Mouse (Mus musculus) neutrophil, adult 5-6 weeks (primary cell): ENCODE data around the gene Kcnh4. TPM values are rescaled to one million over a fixed set of nuclear protein-coding genes. Genes with fewer than 3 reads are reported as not detected.

Experiments used
- ATAC-seq: fragments of 151-379, 151-347 bp; 2 replicates; pipeline ENCODE4 v1.8.0; 2017; ENCODE audit warnings: mild to moderate bottlenecking, moderate TSS enrichment; ENCODE audit not compliant: insufficient number of reproducible peaks, poor library complexity, low FRiP score, severe bottlenecking; ENCODE audit errors: extremely low read depth
- total RNA-seq: library from RNA; stranded (forward); fragments of 200-1000 nt; gene quantifications from 2 replicates; pipeline ENCODE4 v1.2.3, GENCODE M21; 2017

Kcnh4 gene
- total RNA-seq, 1 experiment from 2014 or later = 0.23 TPM

DNA sequence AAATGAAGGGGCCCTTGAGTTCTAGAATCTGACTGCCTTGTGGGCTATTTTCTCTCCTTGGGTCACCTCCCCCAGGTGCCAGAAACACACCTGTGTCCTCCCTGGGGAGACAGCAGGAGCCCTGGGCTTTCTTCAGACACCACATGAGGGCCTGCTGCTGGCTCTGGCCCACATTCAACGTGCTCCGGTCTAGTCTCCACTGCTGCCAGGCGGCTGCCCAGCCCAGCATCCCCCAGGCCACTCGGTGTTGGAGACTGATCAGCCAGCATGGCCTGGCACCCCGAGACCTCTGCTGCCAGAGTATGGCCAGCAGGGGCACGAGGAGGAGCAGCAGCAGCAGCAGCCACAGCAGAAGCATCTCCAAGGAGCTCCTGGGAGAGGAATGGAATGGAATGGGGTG is 10.2 kb upstream of the Kcnh4 start:
- ATAC-seq = no peak

DNA sequence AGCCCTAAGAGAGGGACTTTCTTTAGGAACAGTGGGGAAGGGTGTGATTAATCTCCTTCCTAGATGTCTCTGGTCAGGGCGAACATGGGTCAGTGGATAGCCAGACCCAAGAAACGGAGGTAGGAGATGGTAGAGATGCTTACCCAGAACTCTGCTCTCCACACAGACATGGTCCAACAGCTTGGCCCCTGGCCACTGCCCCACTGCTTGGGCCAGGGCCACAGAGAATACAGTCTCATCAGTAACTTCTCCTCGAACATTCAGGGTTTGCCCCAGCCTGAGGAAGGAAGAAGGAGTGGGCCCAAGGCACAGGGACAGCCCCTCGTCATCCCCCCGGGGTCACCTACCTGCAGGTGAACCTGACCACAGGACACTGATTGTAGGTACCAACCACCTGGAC is 8.1 kb upstream of the Kcnh4 start:
- no peak for ATAC-seq

DNA sequence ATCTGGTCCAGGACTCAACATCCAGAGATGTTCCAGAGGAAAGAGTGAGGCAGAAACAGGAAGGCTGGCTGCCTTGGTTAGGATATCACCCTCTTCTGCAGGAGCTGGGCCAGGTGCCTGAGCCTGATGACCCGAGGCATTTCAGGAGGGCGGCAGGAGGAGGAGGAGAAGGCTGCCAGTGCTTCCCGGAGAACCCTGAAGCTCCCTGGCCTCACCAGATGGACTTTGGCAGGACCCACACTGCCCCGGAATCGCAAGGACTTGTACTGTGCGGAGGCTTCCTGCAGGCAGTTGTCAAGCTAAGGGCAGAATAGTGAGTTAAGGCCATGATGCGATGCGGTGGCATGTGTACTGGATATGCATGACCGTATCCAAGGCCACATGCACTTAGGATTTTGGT is 7.0 kb upstream of the Kcnh4 start:
- no peak for ATAC-seq

DNA sequence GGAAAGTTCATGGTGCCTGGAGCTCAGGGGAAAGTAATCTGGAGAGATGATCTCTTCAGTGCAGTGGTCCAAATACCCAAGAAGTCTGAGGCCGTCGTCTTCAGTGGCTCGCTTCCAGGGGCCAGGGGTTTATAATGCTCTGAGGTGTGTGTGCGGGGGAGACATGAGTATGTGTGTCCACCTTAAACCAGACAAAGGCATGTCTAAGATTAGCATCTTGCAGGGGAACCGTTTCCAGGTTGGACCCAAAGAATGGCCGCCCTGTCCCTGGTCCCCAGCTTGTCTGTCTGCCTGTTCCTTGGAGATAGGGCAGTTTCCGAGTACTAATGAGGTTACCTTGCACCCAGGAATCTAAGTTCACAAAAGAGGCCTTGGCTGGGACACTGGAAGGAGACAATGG is 3.1 kb upstream of the Kcnh4 start, which contains the start of gene Hcrt:
TSS of gene Hcrt (minus strand) at position 101 of the 400 bp plus-strand sequence.
- no peak for ATAC-seq

DNA sequence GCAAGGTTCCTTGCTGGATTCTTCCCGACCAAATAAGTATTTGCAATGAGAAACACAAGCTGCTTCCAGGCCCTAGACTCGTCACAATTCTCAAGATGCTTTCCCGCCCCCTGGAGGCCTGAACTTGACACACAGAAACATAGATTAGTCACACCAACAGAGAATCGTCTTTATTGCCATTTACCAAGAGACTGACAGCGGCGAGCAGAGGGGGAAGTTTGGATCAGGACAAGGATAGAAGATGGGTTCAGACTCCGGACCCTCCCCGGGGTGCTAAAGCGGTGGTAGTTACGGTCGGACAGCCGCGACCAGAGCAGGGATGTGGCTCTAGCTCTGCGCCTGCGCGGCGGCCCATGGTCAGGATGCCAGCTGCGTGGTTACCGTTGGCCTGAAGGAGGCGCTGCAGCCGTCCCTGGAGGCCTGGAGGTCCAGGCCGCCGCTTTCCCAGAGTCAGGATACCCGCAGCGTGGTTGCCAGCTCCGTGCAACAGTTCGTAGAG is 1.9 kb upstream of the Kcnh4 start:
- ATAC-seq = peak; percentile 44

DNA sequence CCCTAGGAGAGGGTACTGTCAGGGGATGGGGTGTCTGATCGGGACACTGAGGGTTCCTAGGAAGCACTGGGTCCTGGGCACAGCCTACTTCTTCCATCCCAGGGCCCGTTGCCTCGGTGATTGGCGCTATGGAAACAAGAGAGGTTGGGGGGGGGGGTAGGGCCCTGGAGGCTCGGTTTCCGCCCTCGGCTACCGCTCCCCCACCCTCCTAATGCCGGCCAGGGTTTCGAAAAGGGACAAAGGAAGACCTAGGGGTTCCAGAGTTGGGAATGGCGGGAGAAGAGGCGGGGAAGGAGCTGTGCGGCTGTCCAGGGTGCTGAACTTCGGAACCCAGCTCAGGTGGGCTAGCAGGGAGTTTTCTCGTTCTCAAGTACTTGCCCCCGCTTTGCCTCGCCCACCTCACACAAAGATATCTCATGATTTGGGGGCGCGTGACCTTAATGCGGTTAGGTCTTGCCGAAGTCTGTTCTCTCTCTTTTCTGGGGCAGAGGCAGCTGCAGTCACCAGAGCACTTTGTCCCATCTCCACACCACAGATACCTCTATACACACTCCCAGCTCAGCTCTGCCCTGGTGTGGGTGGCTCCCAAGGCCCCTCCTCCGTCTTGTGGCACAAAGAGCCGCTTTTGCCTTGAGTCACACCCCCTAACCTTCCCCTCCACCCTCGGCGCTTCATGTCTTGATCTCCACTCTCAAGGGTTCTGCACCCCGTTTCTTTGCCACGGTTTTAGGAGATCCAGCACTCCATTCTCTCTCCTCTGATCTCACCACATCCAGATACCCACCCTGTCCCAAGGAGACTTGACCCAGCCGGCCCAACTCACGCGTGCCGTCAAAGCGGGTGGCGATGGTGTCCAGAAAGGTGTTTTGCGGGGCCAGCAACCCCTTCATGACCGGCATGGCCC is 783 bp downstream of the Kcnh4 start:
- ATAC-seq = no peak

DNA sequence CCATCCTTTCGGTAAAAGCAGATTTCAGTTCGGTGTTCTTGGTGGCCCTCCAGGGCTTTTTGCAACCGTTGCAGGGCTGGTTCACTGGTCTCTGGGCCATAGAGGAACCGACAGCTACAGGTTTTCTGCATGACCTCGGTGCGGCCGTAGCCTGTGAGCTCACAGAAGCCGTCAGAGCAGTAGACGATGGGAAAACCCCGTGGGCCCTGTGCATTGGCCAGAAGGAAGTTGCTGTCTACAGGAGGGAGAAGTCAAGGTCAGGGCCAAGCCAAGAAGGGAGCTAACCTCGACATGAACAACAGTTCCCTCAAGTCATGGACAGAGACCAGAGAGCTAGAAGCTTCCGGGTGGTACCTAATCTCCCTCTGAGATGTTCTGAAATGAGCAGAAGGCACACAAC is 2.2 kb downstream of the Kcnh4 start:
- ATAC-seq = no peak

DNA sequence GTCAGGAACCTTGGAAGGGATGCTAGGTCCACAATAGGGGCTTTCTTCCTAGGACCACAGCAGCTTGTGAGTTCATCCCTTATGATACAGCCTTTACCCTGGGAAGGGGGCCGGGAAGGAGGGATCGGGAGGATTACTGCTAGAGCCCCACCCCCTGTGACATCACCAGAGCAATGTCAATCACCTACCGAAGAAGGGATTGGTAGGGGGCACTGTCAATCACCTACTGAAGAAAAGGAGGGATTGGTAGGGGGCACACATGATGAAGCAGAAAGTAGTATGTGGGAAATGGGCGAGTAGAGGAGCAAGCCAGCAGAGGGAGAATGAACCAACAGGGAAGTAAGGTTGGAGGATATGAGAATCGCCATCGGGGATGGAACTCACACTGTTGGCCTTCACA is 3.3 kb downstream of the Kcnh4 start:
- no peak for ATAC-seq

DNA sequence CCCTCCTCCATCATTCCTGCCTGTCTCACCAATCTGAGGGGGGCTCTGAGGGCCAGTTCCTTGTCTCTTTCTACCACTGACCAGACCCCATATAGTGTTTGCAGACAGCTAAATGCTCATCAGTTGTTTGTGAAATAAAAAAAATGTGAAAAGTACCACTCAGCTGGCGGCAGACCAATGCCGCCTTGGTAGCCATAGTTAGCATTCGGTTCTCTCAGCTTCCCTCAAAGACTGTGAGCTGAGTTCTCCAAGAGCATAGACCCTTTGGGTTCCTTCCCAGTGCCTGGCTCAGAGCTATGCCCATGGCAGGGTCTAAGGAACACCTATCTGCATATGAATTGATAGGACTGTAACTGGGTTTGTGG is 5.1 kb downstream of the Kcnh4 start:
- no peak for ATAC-seq

DNA sequence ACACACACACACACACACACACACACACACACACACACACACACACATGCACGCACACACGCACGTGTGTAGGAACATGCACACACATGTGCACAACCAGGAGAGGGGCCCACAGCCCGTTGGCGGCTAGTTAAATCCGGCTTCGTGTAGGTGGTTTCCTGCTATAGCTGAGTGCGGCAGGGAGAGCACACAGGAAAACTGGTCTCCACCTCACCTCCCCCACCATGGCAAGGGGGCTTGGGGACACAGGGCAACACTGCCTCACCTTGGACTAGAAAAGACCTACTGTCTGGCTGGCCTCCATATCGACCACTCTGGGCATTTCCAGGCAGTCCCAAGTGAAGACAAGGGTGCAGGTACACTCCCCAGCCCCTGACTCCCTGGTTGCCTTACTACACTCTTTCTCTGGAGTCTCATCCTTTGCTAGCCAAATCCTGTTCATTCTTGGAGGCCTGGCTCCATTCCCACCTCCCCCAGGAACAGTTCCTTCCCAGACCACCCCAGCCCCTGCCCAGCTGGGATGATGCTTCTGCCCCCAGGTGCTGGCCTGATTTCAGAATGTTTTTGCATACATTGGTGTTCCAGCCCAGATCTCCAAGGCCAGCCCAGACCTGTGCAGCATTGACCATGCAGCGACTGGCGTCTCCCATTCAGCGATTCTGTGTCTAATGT is 5.6 kb downstream of the Kcnh4 start:
- no peak for ATAC-seq

DNA sequence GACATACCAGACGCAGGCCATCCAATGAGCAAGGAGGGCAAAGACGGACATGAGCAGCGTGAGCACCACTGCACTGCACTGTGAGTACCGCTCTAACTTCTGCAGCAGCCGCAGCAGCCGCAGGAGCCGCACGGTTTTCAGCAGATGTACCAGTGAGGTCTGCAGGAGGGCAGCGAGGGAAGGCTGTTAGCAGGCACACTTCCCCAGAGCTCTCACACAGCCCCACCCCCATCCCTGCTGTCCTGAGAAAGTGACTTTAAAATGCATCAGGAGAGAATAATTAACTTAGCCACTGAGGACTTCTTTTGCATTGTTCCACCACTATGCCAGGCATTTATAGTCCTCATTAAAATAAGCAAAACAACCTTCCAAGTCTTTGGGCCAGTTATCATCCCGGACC is 7.4 kb downstream of the Kcnh4 start:
- ATAC-seq = no peak

DNA sequence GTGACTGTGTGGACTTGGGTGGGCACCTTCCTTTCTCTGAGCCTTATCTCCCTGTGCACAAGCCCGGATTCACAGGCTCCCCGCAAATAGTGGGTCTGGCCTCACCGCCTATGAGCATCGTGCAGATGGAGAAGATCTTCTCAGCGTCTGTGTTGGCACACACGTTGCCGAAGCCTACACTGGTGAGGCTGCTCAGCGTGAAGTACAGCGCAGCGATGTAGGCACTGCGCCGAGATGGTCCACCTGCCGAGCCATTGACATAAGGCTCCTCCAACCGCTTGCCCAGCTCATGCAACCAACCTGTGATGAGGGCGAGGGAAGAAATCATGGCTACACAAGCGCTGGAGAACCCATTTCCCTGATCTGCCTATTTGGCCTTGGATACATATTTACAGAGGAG is 9.6 kb downstream of the Kcnh4 start:
- no peak for ATAC-seq

DNA sequence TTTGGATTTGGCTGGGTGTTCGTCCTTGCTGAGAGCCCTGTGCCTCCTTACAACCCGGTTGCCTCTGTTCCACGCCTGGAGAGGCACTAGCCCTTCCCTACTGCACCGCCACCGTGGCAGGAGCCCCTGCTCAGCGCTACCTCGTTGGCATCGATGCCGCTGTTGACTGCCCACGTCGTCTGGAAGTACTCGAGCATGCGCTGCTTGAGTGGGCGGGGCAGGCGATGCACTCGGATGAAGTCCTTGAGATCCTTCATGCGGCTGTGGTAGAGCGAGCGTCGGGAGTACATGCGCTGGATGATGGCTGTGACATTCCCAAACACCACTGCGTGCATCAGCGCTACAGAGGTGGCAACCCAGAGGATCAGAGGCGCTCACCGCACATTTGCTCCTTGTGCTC is 10.3 kb downstream of the Kcnh4 start:
- ATAC-seq = no peak

DNA sequence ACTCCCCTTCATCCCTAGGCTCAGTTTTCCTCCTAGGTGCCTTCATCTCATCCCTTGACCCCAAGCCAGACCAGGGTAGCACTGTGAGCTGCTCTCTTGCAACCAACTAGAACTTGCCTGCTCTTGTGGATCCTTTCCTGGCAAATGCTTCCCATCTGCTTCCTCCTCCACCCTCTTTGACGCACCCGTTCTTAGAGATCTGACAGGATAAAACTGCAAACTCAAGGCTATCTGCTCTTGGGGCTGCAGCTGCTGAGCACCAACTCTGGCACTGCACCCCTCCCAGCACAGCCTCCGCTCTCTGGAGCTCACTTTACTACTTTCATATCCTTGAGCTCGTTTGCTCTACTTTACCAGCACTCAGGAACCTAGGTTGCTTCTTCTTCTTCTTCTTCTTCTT is 11.1 kb downstream of the Kcnh4 start:
- no peak for ATAC-seq

DNA sequence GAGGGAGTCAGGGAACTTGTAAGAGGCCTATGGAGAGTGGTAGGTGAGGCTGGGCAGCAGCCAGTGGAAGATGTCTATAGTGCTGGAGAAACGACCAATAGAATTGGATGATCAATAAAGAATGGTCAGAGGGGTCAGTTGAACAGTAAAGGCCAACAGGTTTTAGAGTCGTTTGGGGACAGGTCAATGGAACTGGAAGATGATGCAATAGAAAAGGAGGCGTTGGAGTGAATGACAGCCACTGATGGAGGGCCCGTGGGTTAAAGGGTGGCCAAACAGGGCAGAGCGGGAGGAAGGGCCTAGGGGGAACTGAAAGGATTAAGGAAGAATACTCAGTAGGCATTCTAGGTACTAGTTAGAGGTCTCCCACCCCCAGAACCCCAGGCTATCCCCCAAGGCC is 12.6 kb downstream of the Kcnh4 start:
- ATAC-seq = no peak

DNA sequence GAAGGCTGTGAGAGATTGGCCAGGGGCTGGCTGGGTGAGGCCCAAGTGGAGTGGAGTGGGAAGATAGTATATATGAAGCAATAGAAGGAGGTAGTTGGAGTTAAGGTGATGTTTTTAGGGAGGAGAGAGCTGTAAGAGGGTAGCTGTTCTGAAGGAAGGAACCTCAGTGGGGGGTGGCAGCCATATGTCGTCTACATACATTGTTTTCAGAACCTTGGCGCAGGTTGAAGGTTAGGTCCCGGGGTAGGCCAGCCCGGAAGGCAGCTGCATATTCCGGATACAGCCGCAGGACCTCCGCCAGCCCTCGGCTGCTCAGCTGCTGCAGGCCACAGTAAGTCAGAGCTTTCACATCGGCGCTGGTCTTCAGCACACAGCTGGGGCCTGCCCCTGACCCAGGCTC is 13.2 kb downstream of the Kcnh4 start:
- no peak for ATAC-seq

DNA sequence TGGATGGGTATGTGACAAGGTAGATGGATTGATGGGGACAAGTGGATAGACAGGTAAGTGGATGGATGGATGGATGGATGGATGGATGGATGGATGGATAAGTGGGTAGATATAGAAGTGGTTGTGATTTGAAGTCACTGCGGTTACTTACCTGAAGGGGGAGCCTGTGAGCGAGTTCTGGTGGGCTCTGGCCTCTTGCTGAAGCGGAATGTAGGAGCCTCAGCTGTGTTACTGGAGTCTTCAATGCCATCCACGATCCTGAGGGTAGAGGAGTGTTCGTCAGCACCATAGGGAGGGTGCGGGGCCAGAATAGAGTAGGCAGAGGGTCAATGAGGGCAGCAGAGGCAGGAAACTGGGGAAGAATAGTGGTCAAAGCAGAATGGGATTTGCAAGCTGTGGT is 14.7 kb downstream of the Kcnh4 start:
- ATAC-seq = peak; percentile 56

DNA sequence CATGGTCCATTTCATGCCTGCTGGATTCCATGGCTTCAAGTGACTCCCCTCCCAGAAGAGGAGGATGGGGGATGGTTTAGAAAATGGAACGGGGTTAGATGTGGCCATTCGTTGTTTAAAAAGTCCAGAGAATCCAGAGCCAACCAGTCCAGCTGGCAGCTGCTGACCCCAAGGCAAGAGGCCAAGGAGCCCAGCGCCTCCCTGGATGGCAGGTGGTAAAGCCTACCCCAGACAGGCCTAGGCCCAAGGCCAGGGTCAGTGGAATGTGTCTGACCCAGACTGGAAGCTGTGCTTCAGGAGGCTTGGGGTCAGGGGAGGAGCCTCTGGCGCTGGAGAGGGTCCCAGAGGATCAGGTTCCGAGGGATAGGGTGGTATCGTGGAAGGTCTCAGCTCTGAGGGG is 18.4 kb downstream of the Kcnh4 start:
- no peak for ATAC-seq

DNA sequence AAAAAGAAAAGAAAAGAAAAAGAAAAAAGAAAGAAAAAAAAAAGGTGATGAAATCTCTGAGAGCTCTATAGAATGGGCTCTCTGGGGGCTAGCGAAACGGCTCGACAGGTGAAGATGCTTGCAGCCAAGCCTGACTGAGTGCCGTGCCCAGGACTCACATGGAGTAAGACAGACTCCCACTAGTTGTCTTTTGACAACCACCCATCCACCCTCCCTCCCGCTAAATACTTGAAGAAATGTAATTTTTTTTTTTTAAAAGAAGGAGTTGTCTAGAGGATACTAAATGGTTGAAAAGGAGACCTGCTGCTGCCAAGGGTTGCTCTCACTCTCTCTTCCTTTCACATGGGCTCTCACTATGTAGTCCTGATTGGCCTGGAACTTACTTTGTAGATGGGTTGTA is 21.0 kb downstream of the Kcnh4 start:
- ATAC-seq = no peak

DNA sequence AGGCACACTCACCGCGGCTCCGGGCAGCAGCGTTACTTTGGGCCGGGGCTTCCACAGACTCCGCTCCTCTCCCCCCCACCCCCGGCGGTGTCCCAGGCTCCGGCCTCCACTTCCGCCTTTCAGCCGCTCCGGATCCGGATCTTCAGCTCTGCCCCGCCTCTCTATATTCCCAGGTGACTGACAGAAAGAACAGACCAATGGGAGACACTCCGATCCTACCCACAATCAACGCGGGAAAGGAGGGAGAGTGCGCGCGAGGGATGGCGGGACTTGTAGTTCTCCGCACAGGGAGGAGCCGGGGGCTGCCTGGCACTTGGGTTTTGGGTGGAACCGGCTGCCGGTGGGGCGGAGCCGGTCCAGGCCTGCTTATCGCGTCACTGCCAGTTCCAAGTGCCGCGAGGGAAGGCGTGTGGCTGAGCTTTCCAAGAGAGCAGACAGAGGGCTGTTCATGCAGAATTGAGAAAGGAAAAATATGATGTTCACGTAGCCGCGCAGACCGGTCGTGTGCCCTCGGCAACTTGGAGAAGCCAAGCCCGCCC is 21.6 kb downstream of the Kcnh4 start, which contains the start of gene Rab5c:
TSS of gene Rab5c (minus strand) at position 150 of the 539 bp plus-strand sequence.
- peak; percentile 98 for ATAC-seq
